Mouse (Mus musculus) forebrain, postnatal 0 days (tissue): ENCODE measurements at regions not wholly inside any gene's neighbourhood (a gene's known extent, or its start where the extent isn't known, plus 50 kb on each side); places are given as distances from the start of the nearest gene placed in this dataset.

ENCODE experiments used
- ATAC-seq: fragments of 200-750 bp; cut with Nextera tagmentation; 2 replicates; pipeline ENCODE4 v1.8.0; 2017; ENCODE audit warnings: mild to moderate bottlenecking, moderate library complexity
- DNase-seq: peaks from one replicate; pipeline ENCODE4 v3.0.0-alpha.2; 2015
- H3K27ac ChIP-seq: fragments of 300-500 bp; sonication (generic); 2 replicates; pipeline ENCODE4 v1.5.1; 2014; ENCODE audit warnings: low read depth, mild to moderate bottlenecking, antibody characterized with exemption, low read length, moderate library complexity, mixed read lengths
- H3K27me3 ChIP-seq: fragments of 300-500 bp; sonication (generic); 2 replicates; pipeline ENCODE4 v1.6.1; 2014; ENCODE audit warnings: mild to moderate bottlenecking, low read length, mixed read lengths; ENCODE audit not compliant: insufficient read depth
- H3K36me3 ChIP-seq: fragments of 300-500 bp; sonication (generic); 2 replicates; pipeline ENCODE4 v1.6.1; 2014; ENCODE audit warnings: mild to moderate bottlenecking, moderate library complexity; ENCODE audit not compliant: insufficient read depth
- H3K4me1 ChIP-seq: fragments of 300-500 bp; sonication (generic); 2 replicates; pipeline ENCODE4 v1.6.1; 2014; ENCODE audit warnings: antibody characterized with exemption; ENCODE audit not compliant: insufficient read depth
- H3K4me2 ChIP-seq: fragments of 300-500 bp; sonication (generic); 2 replicates; pipeline ENCODE4 v1.6.1; 2014; ENCODE audit warnings: low read depth, mild to moderate bottlenecking, moderate library complexity
- H3K4me3 ChIP-seq: fragments of 300-500 bp; sonication (generic); 2 replicates; pipeline ENCODE4 v1.5.1; 2014; ENCODE audit warnings: low read depth, low read length, mixed read lengths
- H3K9ac ChIP-seq: fragments of 300-500 bp; sonication (generic); 2 replicates; pipeline ENCODE4 v1.6.1; 2014; ENCODE audit warnings: mild to moderate bottlenecking
- H3K9me3 ChIP-seq: fragments of 300-500 bp; sonication (generic); 2 replicates; pipeline ENCODE4 v1.6.1; 2016; ENCODE audit warnings: low read length
- CTCF ChIP-seq: sonication (generic); IDR thresholded peaks from 2 replicates; pipeline ENCODE4 v1.5.1; 2016; ENCODE audit warnings: antibody characterized with exemption, control low read depth, low read depth
- WGBS: fragments of 180-500 bp; shearing (Covaris S2); extraction: QIAGEN DNeasy Blood & Tissue Kit; methylation state at CpG from one replicate; pipeline ENCODE4 v1.1.7; 2014; 5-methylcytosine and 5-hydroxymethylcytosine counted together

- no peak overlapping the region for H3K27ac ChIP-seq
- H3K36me3 ChIP-seq: no peaks in the 10 kb centered on the region
- no peak overlapping the region for H3K9ac ChIP-seq
- H3K27me3 ChIP-seq: no peaks in the 10 kb centered on the region
- H3K4me2 ChIP-seq: no peak overlapping the region
- 52% methylated on average over 3 of the region's 3 CpGs for WGBS
- DNase-seq: peak; percentile 2
- TF ChIP-seq CTCF: no peak
- H3K4me3 ChIP-seq: no peak overlapping the region
- no peaks in the 10 kb centered on the region for H3K4me1 ChIP-seq
- no peaks in the 10 kb centered on the region for H3K9me3 ChIP-seq
- no peak for ATAC-seq
Observed at GRCm38 (mm10) chr4:74466081-74466480, 223.8 kb downstream of the Kdm4c start.

- H3K4me1 ChIP-seq: no peaks in the 10 kb centered on the region
- DNase-seq (no peak), ATAC-seq (no peak)
- no peak overlapping the region for H3K27ac ChIP-seq
- no peak for TF ChIP-seq CTCF
- WGBS: 75% methylated on average over 5 of the region's 5 CpGs
- no peaks in the 10 kb centered on the region for H3K9me3 ChIP-seq
- no peak overlapping the region for H3K4me3 ChIP-seq
- H3K4me2 ChIP-seq: no peak overlapping the region
- no peaks in the 10 kb centered on the region for H3K27me3 ChIP-seq
- H3K9ac ChIP-seq: no peak overlapping the region
- no peaks in the 10 kb centered on the region for H3K36me3 ChIP-seq
Observed at GRCm38 (mm10) chr4:74512489-74512888, 270.2 kb downstream of the Kdm4c start.

GRCm38 (mm10) chr4:74553888-74554287, 311.6 kb downstream of the Kdm4c start:
- ATAC-seq: peak; percentile 81
- 48% methylated on average over 1 of the region's 1 CpGs for whole genome bisulfite sequencing
- Histone ChIP-seq H3K4me2 (no peak overlapping the region), H3K9ac (no peak overlapping the region), H3K27me3 (no peaks in the 10 kb centered on the region), H3K4me1 (no peaks in the 10 kb centered on the region), H3K4me3 (no peak overlapping the region), H3K9me3 (no peaks in the 10 kb centered on the region), H3K27ac (no peak overlapping the region), H3K36me3 (no peaks in the 10 kb centered on the region)
- peak; percentile 32 for DNase-seq
- no peak for TF ChIP-seq CTCF

GRCm38 (mm10) chr4:74563565-74563964, 321.3 kb downstream of the Kdm4c start:
- DNase-seq: peak; percentile 84
- Histone ChIP-seq H3K27ac (no peak overlapping the region), H3K9ac (no peak overlapping the region), H3K36me3 (no peaks in the 10 kb centered on the region), H3K27me3 (no peaks in the 10 kb centered on the region), H3K4me1 (no peaks in the 10 kb centered on the region), H3K4me2 (no peak overlapping the region), H3K4me3 (no peak overlapping the region), H3K9me3 (no peaks in the 10 kb centered on the region)
- peak; percentile 87 for TF ChIP-seq CTCF
- ATAC-seq: peak; percentile 59; the same call in 1 of the 2 replicates
- WGBS: 12% methylated on average over 2 of the region's 2 CpGs

- no peaks in the 10 kb centered on the region for H3K27me3 ChIP-seq
- H3K4me1 ChIP-seq: no peaks in the 10 kb centered on the region
- no peak for TF ChIP-seq CTCF
- H3K9ac ChIP-seq: no peak overlapping the region
- ATAC-seq: no peak
- no peak for DNase-seq
- no peaks in the 10 kb centered on the region for H3K36me3 ChIP-seq
- WGBS: 53% methylated on average over 1 of the region's 1 CpGs
- no peak overlapping the region for H3K4me3 ChIP-seq
- H3K27ac ChIP-seq: no peak overlapping the region
- H3K9me3 ChIP-seq: no peaks in the 10 kb centered on the region
- no peak overlapping the region for H3K4me2 ChIP-seq
Observed at GRCm38 (mm10) chr4:74586400-74586799, 344.1 kb downstream of the Kdm4c start.

GRCm38 (mm10) chr4:74587125-74587524, 344.8 kb downstream of the Kdm4c start:
- H3K4me1 ChIP-seq: no peaks in the 10 kb centered on the region

GRCm38 (mm10) chr4:74588761-74589160, 346.5 kb downstream of the Kdm4c start:
- ATAC-seq (no peak), DNase-seq (no peak)
- no peak overlapping the region for H3K4me2 ChIP-seq
- H3K4me3 ChIP-seq: no peak overlapping the region
- no peaks in the 10 kb centered on the region for H3K9me3 ChIP-seq
- no peaks in the 10 kb centered on the region for H3K36me3 ChIP-seq
- H3K27ac ChIP-seq: no peak overlapping the region
- no peaks in the 10 kb centered on the region for H3K27me3 ChIP-seq
- no peak overlapping the region for H3K9ac ChIP-seq
- no peak for TF ChIP-seq CTCF
- H3K4me1 ChIP-seq: no peaks in the 10 kb centered on the region

More at GRCm38 (mm10) chr4:74587125-74587524, 344.8 kb downstream of the Kdm4c start:
- H3K36me3 ChIP-seq: no peaks in the 10 kb centered on the region
- no peaks in the 10 kb centered on the region for H3K27me3 ChIP-seq
- ATAC-seq (no peak), DNase-seq (peak; percentile 9)
- H3K9me3 ChIP-seq: no peaks in the 10 kb centered on the region
- H3K4me3 ChIP-seq: no peak overlapping the region
- H3K27ac ChIP-seq: no peak overlapping the region
- no peak for TF ChIP-seq CTCF
- no peak overlapping the region for H3K9ac ChIP-seq
- H3K4me2 ChIP-seq: no peak overlapping the region

GRCm38 (mm10) chr4:74613032-74613431, 370.7 kb downstream of the Kdm4c start:
- H3K4me1 ChIP-seq: no peaks in the 10 kb centered on the region
- 54% methylated on average over 3 of the region's 3 CpGs for WGBS
- no peaks in the 10 kb centered on the region for H3K9me3 ChIP-seq
- no peaks in the 10 kb centered on the region for H3K27me3 ChIP-seq
- H3K9ac ChIP-seq: no peak overlapping the region
- no peak overlapping the region for H3K27ac ChIP-seq
- H3K36me3 ChIP-seq: no peaks in the 10 kb centered on the region
- H3K4me2 ChIP-seq: no peak overlapping the region
- no peak overlapping the region for H3K4me3 ChIP-seq
- ATAC-seq: peak; percentile 27; the same call in 1 of the 2 replicates
- no peak for TF ChIP-seq CTCF
- no peak for DNase-seq
